Mouse (Mus musculus) testis, adult 2 months (tissue): Measurements from ENCODE around the gene Trpm5.

Experiments
- CTCF ChIP-seq: fragments of 200-500 bp; IDR thresholded peaks from 2 replicates; pipeline ENCODE4 v1.5.1; 2012; ENCODE audit warnings: low read depth, mild to moderate bottlenecking, inconsistent platforms, low read length, moderate library complexity; ENCODE audit not compliant: control insufficient read depth, insufficient read depth, insufficient replicate concordance
- POLR2A ChIP-seq: fragments of 200-500 bp; IDR thresholded peaks from 2 replicates; pipeline ENCODE4 v1.6.1; 2012; ENCODE audit warnings: low read depth, mild to moderate bottlenecking, inconsistent platforms, low read length, moderate library complexity; ENCODE audit not compliant: control insufficient read depth

- no peak for TF ChIP-seq CTCF
- TF ChIP-seq POLR2A: no peak
These were observed 39.9 kb downstream of the Trpm5 start for GRCm38 (mm10) chr7:143054612-143054965.
